Mouse (Mus musculus) lung, postnatal 4 days (tissue): ENCODE results near the gene Gsg1l.
A peak's percentile ranks its signal among the peaks of the same experiment; 100 is the strongest.

ENCODE experiments used
- DNase-seq, 2 experiments: peaks; one replicate each; pipeline ENCODE4 v3.0.0; 2021

Gsg1l gene

GRCm38 (mm10) chr7:126031598-126032364, 50.4 kb downstream of the Gsg1l start:
- DNase-seq, result no peak

- no peak for DNase-seq
Measured at GRCm38 (mm10) chr7:126027410-126027809, 54.8 kb downstream of the Gsg1l start.

- no peak for DNase-seq
Measured at GRCm38 (mm10) chr7:126026600-126026999, 55.6 kb downstream of the Gsg1l start.

- no peak for DNase-seq
Measured at GRCm38 (mm10) chr7:126019966-126020365, 62.2 kb downstream of the Gsg1l start.

- DNase-seq, result no peak
Measured at GRCm38 (mm10) chr7:126019321-126019720, 62.9 kb downstream of the Gsg1l start.

GRCm38 (mm10) chr7:126017455-126017854, 64.8 kb downstream of the Gsg1l start:
- DNase-seq, result no peak

GRCm38 (mm10) chr7:126012325-126013021, 69.7 kb downstream of the Gsg1l start:
- DNase-seq, result no peak

GRCm38 (mm10) chr7:126008789-126009148, 73.4 kb downstream of the Gsg1l start:
- DNase-seq, result no peak

GRCm38 (mm10) chr7:126008139-126008788, 73.9 kb downstream of the Gsg1l start:
- DNase-seq, result peak in 1 of 2 experiments; percentile 28

- no peak for DNase-seq
Measured at GRCm38 (mm10) chr7:126007132-126007910, 74.9 kb downstream of the Gsg1l start.

- DNase-seq, result no peak
Measured at GRCm38 (mm10) chr7:126005274-126005673, 76.9 kb downstream of the Gsg1l start.

GRCm38 (mm10) chr7:126001683-126002082, 80.5 kb downstream of the Gsg1l start:
- no peak for DNase-seq

- DNase-seq, result no peak
Measured at GRCm38 (mm10) chr7:125999921-126000320, 82.3 kb downstream of the Gsg1l start.

- no peak for DNase-seq
Measured at GRCm38 (mm10) chr7:125996151-125996550, 86.1 kb downstream of the Gsg1l start.

- no peak for DNase-seq
Measured at GRCm38 (mm10) chr7:125992356-125992891, 89.8 kb downstream of the Gsg1l start.

GRCm38 (mm10) chr7:125991846-125992245, 90.4 kb downstream of the Gsg1l start:
- no peak for DNase-seq

GRCm38 (mm10) chr7:125989969-125990368, 92.2 kb downstream of the Gsg1l start:
- DNase-seq, result no peak

GRCm38 (mm10) chr7:125989489-125989888, 92.7 kb downstream of the Gsg1l start:
- DNase-seq, result no peak

- DNase-seq, result no peak
Measured at GRCm38 (mm10) chr7:125988326-125988725, 93.9 kb downstream of the Gsg1l start.

GRCm38 (mm10) chr7:125987117-125987516, 95.1 kb downstream of the Gsg1l start:
- no peak for DNase-seq

GRCm38 (mm10) chr7:125985565-125985964, 96.6 kb downstream of the Gsg1l start:
- peak in 1 of 2 experiments; percentile 6 for DNase-seq
